Mouse (Mus musculus): ENCODE measurements around the gene Rpusd4. TPM values are rescaled to one million over a fixed set of nuclear protein-coding genes. Genes with fewer than 3 reads are reported as not detected.

The Rpusd4 gene
- polyA plus RNA-seq, 1 experiment from 2014 or later: 27.7 TPM

- Histone ChIP-seq H3K27ac (no peak overlapping the region), H3K36me3 (no peaks in the 10 kb centered on the region), H3K4me3 (no peak overlapping the region), H3K9ac (no peak overlapping the region), H3K4me1 (peaks cover 8% of the 10 kb centered on the region; the same call in 1 of the 2 replicates), H3K9me3 (no peaks in the 10 kb centered on the region), H3K27me3 (no peaks in the 10 kb centered on the region), H3K4me2 (no peak overlapping the region)
- ATAC-seq (ENCODE audit: borderline replicate concordance, extremely low read depth, low FRiP score, low TSS enrichment): no peak
- WGBS: 87% methylated on average over 3 of the region's 3 CpGs
Measured at GRCm38 (mm10) chr9:35290417-35290816, 22.8 kb downstream of the Rpusd4 start.

DNA sequence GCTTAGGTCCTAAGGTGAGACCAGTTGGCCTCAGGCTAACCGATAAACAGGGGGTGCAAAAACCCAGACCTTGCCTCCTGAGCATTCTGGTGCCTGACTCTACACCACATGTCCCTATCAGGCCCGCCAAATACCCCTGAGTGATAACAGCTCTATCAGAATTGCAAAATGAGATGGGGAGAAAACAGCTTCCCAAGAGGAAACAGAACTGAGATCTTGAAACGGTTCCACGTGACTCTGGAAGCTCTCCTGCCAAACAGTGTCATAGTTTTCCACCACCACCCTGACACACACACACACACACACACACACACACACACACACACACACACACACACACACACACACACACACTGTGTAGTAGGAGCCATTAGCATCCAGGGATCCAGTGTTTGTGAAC is 23.3 kb downstream of the Rpusd4 start:
- H3K9ac ChIP-seq: no peak overlapping the region
- H3K4me2 ChIP-seq: no peak overlapping the region
- no peak for ATAC-seq (ENCODE audit: borderline replicate concordance, extremely low read depth, low FRiP score, low TSS enrichment)
- H3K9me3 ChIP-seq: no peaks in the 10 kb centered on the region
- no peak overlapping the region for H3K4me3 ChIP-seq
- H3K27me3 ChIP-seq: no peaks in the 10 kb centered on the region
- H3K27ac ChIP-seq: no peak overlapping the region
- 55% methylated on average over 4 of the region's 4 CpGs for WGBS
- no peaks in the 10 kb centered on the region for H3K36me3 ChIP-seq
- H3K4me1 ChIP-seq: peaks cover 8% of the 10 kb centered on the region; the same call in 1 of the 2 replicates

GRCm38 (mm10) chr9:35293465-35293864 is 25.8 kb downstream of the Rpusd4 start:
- Histone ChIP-seq H3K27ac (no peak overlapping the region), H3K4me1 (0 out of 2 replicates have a peak, but pooled peaks cover 4% of the 10 kb centered on the region), H3K27me3 (no peaks in the 10 kb centered on the region), H3K4me3 (no peak overlapping the region), H3K9ac (no peak overlapping the region), H3K4me2 (no peak overlapping the region), H3K9me3 (no peaks in the 10 kb centered on the region), H3K36me3 (no peaks in the 10 kb centered on the region)
- WGBS: 68% methylated on average over 5 of the region's 5 CpGs
- no peak for ATAC-seq (ENCODE audit: borderline replicate concordance, extremely low read depth, low FRiP score, low TSS enrichment)

- no peaks in the 10 kb centered on the region for H3K27me3 ChIP-seq
- H3K4me2 ChIP-seq: no peak overlapping the region
- H3K36me3 ChIP-seq: no peaks in the 10 kb centered on the region
- no peaks in the 10 kb centered on the region for H3K9me3 ChIP-seq
- no peak for ATAC-seq (ENCODE audit: borderline replicate concordance, extremely low read depth, low FRiP score, low TSS enrichment)
- H3K27ac ChIP-seq: no peak overlapping the region
- H3K9ac ChIP-seq: no peak overlapping the region
- no peaks in the 10 kb centered on the region for H3K4me1 ChIP-seq
- H3K4me3 ChIP-seq: no peak overlapping the region
Measured at GRCm38 (mm10) chr9:35297791-35298190, 30.1 kb downstream of the Rpusd4 start.

DNA sequence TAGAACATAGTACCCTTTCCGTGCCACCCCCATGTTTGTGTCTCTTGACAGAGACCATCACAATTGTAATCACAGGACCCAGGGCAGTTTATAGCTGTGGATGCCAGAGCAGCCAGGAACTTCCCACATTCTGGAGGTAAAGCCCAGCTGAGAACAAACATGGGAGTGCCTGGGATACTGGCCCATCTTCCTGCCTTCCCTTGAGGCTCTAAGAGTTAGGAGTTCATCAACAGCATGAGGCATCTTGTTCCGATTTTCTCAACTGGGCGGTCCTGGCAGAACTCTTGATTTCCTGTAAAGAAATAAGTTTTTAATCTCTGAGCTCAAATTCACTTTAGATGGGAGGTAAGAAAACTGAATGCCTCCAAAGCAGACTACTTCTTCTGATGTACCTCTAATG is 34.5 kb downstream of the Rpusd4 start:
- 87% methylated on average over 3 of the region's 3 CpGs for WGBS

DNA sequence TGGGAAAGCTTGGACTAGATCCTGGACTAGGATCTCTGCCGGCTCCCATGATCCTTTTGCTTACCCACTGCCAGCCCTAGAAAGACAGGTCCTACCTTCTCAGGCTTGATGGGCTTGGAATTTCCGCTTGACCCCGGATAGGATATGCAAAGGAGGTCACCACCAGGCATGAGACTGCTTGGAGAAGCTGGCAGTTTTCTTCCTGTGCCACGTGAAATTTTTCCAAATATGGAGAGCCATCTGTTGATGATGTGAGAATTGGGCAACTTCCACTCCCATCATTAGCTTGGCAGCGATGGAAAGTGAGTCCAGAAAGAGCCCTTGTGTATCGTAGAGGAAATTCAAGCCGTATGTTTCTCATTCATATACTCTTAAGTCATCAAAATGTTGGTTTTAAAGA is 39.8 kb downstream of the Rpusd4 start:
- H3K4me1 ChIP-seq: no peaks in the 10 kb centered on the region
- no peak for ATAC-seq (ENCODE audit: borderline replicate concordance, extremely low read depth, low FRiP score, low TSS enrichment)
- H3K36me3 ChIP-seq: no peaks in the 10 kb centered on the region
- H3K4me3 ChIP-seq: no peak overlapping the region
- H3K27me3 ChIP-seq: no peaks in the 10 kb centered on the region
- H3K9ac ChIP-seq: no peak overlapping the region
- no peaks in the 10 kb centered on the region for H3K9me3 ChIP-seq
- WGBS: 60% methylated on average over 7 of the region's 7 CpGs
- no peak overlapping the region for H3K27ac ChIP-seq
- H3K4me2 ChIP-seq: no peak overlapping the region

More for the DNA sequence above, 34.5 kb downstream of the Rpusd4 start:
- H3K27ac ChIP-seq: no peak overlapping the region
- no peaks in the 10 kb centered on the region for H3K36me3 ChIP-seq
- ATAC-seq (ENCODE audit: borderline replicate concordance, extremely low read depth, low FRiP score, low TSS enrichment): no peak
- H3K27me3 ChIP-seq: no peaks in the 10 kb centered on the region
- H3K4me1 ChIP-seq: no peaks in the 10 kb centered on the region
- no peak overlapping the region for H3K9ac ChIP-seq
- no peak overlapping the region for H3K4me2 ChIP-seq
- H3K9me3 ChIP-seq: no peaks in the 10 kb centered on the region
- no peak overlapping the region for H3K4me3 ChIP-seq

DNA sequence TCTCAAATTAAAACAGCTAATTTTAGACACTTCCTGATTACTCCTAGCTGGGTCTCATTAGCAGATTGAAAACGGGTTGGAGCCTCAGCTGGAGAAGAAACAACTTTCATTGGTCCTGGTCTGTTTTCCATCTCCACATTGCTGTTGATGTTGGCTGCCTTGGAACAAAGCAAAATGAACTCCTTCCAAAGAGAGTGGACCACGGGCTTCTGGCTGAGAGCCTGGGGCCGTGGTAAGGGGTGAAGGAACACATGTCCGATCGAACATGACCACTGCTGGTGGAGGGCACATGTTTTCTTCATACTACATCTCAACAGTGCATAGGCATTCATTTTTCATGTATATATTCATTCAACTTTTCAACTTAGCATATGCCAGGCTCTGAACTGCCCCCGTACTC is 42.7 kb downstream of the Rpusd4 start:
- Histone ChIP-seq H3K9ac (no peak overlapping the region), H3K4me2 (no peak overlapping the region), H3K9me3 (no peaks in the 10 kb centered on the region), H3K4me1 (peaks cover 9% of the 10 kb centered on the region; the same call in 1 of the 2 replicates), H3K36me3 (no peaks in the 10 kb centered on the region), H3K27ac (no peak overlapping the region), H3K27me3 (no peaks in the 10 kb centered on the region), H3K4me3 (no peak overlapping the region)
- 81% methylated on average over 6 of the region's 6 CpGs for WGBS
- no peak for ATAC-seq (ENCODE audit: borderline replicate concordance, extremely low read depth, low FRiP score, low TSS enrichment)

- Histone ChIP-seq H3K36me3 (no peaks in the 10 kb centered on the region), H3K27ac (no peak overlapping the region), H3K9ac (no peak overlapping the region), H3K4me2 (no peak overlapping the region), H3K9me3 (no peaks in the 10 kb centered on the region), H3K27me3 (no peaks in the 10 kb centered on the region), H3K4me3 (no peak overlapping the region), H3K4me1 (peaks cover 9% of the 10 kb centered on the region; the same call in 1 of the 2 replicates)
- WGBS: 59% methylated on average over 3 of the region's 3 CpGs
- no peak for ATAC-seq (ENCODE audit: borderline replicate concordance, extremely low read depth, low FRiP score, low TSS enrichment)
Measured at GRCm38 (mm10) chr9:35312516-35312915, 44.9 kb downstream of the Rpusd4 start.

GRCm38 (mm10) chr9:35313601-35314000 is 45.9 kb downstream of the Rpusd4 start:
- ATAC-seq (ENCODE audit: borderline replicate concordance, extremely low read depth, low FRiP score, low TSS enrichment): no peak
- H3K9ac ChIP-seq: no peak overlapping the region

GRCm38 (mm10) chr9:35314254-35314653 is 46.6 kb downstream of the Rpusd4 start:
- no peak for ATAC-seq (ENCODE audit: borderline replicate concordance, extremely low read depth, low FRiP score, low TSS enrichment)
- no peak overlapping the region for H3K27ac ChIP-seq
- H3K9ac ChIP-seq: no peak overlapping the region
- H3K4me3 ChIP-seq: no peak overlapping the region
- H3K36me3 ChIP-seq: no peaks in the 10 kb centered on the region
- no peaks in the 10 kb centered on the region for H3K27me3 ChIP-seq
- WGBS: 57% methylated on average over 1 of the region's 1 CpGs
- no peaks in the 10 kb centered on the region for H3K9me3 ChIP-seq
- peaks cover 16% of the 10 kb centered on the region; the same call in 1 of the 2 replicates for H3K4me1 ChIP-seq
- H3K4me2 ChIP-seq: no peak overlapping the region

More at GRCm38 (mm10) chr9:35313601-35314000, 45.9 kb downstream of the Rpusd4 start:
- H3K4me3 ChIP-seq: no peak overlapping the region
- H3K4me2 ChIP-seq: no peak overlapping the region
- H3K27ac ChIP-seq: no peak overlapping the region
- no peaks in the 10 kb centered on the region for H3K27me3 ChIP-seq
- H3K9me3 ChIP-seq: no peaks in the 10 kb centered on the region
- no peaks in the 10 kb centered on the region for H3K36me3 ChIP-seq
- 21% methylated on average over 4 of the region's 4 CpGs for WGBS
- peaks cover 12% of the 10 kb centered on the region; the same call in 1 of the 2 replicates for H3K4me1 ChIP-seq

- WGBS: 57% methylated on average over 3 of the region's 3 CpGs
- ATAC-seq (ENCODE audit: borderline replicate concordance, extremely low read depth, low FRiP score, low TSS enrichment): no peak
Measured at GRCm38 (mm10) chr9:35316771-35317211, 49.1 kb downstream of the Rpusd4 start.

GRCm38 (mm10) chr9:35317233-35317980 is 49.7 kb downstream of the Rpusd4 start:
- no peak for ATAC-seq (ENCODE audit: borderline replicate concordance, extremely low read depth, low FRiP score, low TSS enrichment)
- H3K4me3 ChIP-seq: no peak overlapping the region
- no peak overlapping the region for H3K4me2 ChIP-seq
- peaks cover 16% of the 10 kb centered on the region; the same call in 1 of the 2 replicates for H3K4me1 ChIP-seq
- H3K9ac ChIP-seq: no peak overlapping the region
- 49% methylated on average over 9 of the region's 9 CpGs for WGBS
- no peaks in the 10 kb centered on the region for H3K36me3 ChIP-seq
- no peaks in the 10 kb centered on the region; the same call in 1 of the 2 replicates for H3K27me3 ChIP-seq
- H3K9me3 ChIP-seq: no peaks in the 10 kb centered on the region
- no peak overlapping the region for H3K27ac ChIP-seq

More at GRCm38 (mm10) chr9:35316771-35317211, 49.1 kb downstream of the Rpusd4 start:
- Histone ChIP-seq H3K36me3 (no peaks in the 10 kb centered on the region), H3K4me1 (peaks cover 16% of the 10 kb centered on the region; the same call in 1 of the 2 replicates), H3K4me2 (no peak overlapping the region), H3K27me3 (no peaks in the 10 kb centered on the region; the same call in 1 of the 2 replicates), H3K4me3 (no peak overlapping the region), H3K27ac (no peak overlapping the region), H3K9ac (no peak overlapping the region), H3K9me3 (no peaks in the 10 kb centered on the region)
